Comparison of ENCODE assay signal across 12 mouse cellular contexts in genomic region chr7:110893943-110894610, GRCm38 (mm10). TPM values are rescaled to one million over a fixed set of nuclear protein-coding genes. Genes with fewer than 3 reads are reported as not detected.
DNase-seq lines count a peak whose midpoint lies in the region; ATAC-seq and TF ChIP-seq lines count a peak whose summit lies in the region.
"Had no signal": no experiment of that assay in that cellular context is flagged by ENCODE, and none has a peak within 500 bp of the region (broad histone marks: within the 10 kb centered on the region; RNA-seq: fewer than 3 reads in every experiment).

No protein-coding gene starts in this region.

- no peak for TF ChIP-seq CTCF in heart, adult 2 months (IDR thresholded peaks at IDR 0.05)

- H3K27me3 ChIP-seq in heart, adult 2 months (ENCODE audit: control insufficient read depth, insufficient read depth, low read length) = no peaks in the 10 kb centered on the region
- no peaks in the 10 kb centered on the region for H3K27me3 ChIP-seq in heart, embryonic 16.5 days (ENCODE audit: control insufficient read depth, insufficient read depth, low read length)
- H3K27me3 ChIP-seq in liver, embryonic 15.5 days = no peaks in the 10 kb centered on the region
- H3K27me3 ChIP-seq: hindbrain, embryonic 15.5 days had no signal

- H3K79me2 ChIP-seq in heart, adult 2 months (replicated peaks; ENCODE audit: control insufficient read depth, insufficient read depth, low read length) = no peaks in the 10 kb centered on the region

- H3K9me3 ChIP-seq in heart, embryonic 16.5 days (replicated peaks; ENCODE audit: control insufficient read depth, low read length) = no peaks in the 10 kb centered on the region
- no peaks in the 10 kb centered on the region for H3K9me3 ChIP-seq in liver, embryonic 15.5 days (replicated peaks)
- H3K9me3 ChIP-seq: hindbrain, embryonic 15.5 days had no signal

- H3K4me3 ChIP-seq in heart, adult 2 months = no peak overlapping the region
- H3K4me3 ChIP-seq in heart, embryonic 16.5 days (ENCODE audit: low read length) = no peak overlapping the region
- no peak overlapping the region for H3K4me3 ChIP-seq in liver, embryonic 15.5 days (replicated peaks)
- H3K4me3 ChIP-seq: hindbrain, embryonic 15.5 days; myocyte had no signal

- peaks cover 2% of the 10 kb centered on the region; the same call in 1 of the 2 replicates for H3K4me1 ChIP-seq in heart, adult 2 months (ENCODE audit: control insufficient read depth, insufficient read depth, low read length)
- H3K4me1 ChIP-seq in heart, embryonic 16.5 days (ENCODE audit: control insufficient read depth, insufficient read depth, low read length) = 0 out of 2 replicates have a peak, but pooled peaks cover 2% of the 10 kb centered on the region
- H3K4me1 ChIP-seq in liver, embryonic 15.5 days (replicated peaks) = peaks cover 40% of the 10 kb centered on the region
- H3K4me1 ChIP-seq: hindbrain, embryonic 15.5 days had no signal

- ATAC-seq in heart, embryonic 16.5 days (replicated peaks; ENCODE audit: extremely low read depth, insufficient read depth, low FRiP score) = peak; percentile 33; the same call in 1 of the 2 replicates
- peak; percentile 70 for ATAC-seq in liver, embryonic 15.5 days (ENCODE audit: insufficient read depth)
- ATAC-seq in neutrophil, adult 5-6 weeks (ENCODE audit: extremely low read depth, insufficient number of reproducible peaks, low FRiP score, poor library complexity, severe bottlenecking) = peak; percentile 16; the same call in 1 of the 2 replicates
- ATAC-seq: forebrain, embryonic 14.5 days had no signal

- intact Hi-C loops in heart, adult 2 months (cut with DNase I) = no loop called here
- intact Hi-C loops in heart, postnatal 36 days (cut with DNase I) = no loop called here
- intact Hi-C loops in left cerebral cortex, postnatal 4 days (cut with DNase I) = no loop called here

- H3K9ac ChIP-seq in heart, adult 2 months (ENCODE audit: low read depth, low read length) = no peak overlapping the region
- no peak overlapping the region for H3K9ac ChIP-seq in heart, embryonic 16.5 days (ENCODE audit: low read length)
- no peak overlapping the region for H3K9ac ChIP-seq in liver, embryonic 15.5 days
- H3K9ac ChIP-seq: hindbrain, embryonic 15.5 days had no signal

- no peak for TF ChIP-seq POLR2A in heart, adult 2 months (IDR thresholded peaks at IDR 0.05; ENCODE audit: insufficient read depth, low read depth, low read length)

- no peak overlapping the region for H3K4me2 ChIP-seq in heart, embryonic 16.5 days (ENCODE audit: low read depth, low read length)
- H3K4me2 ChIP-seq in liver, embryonic 15.5 days = peak overlapping the region; percentile 4; the same call in 1 of the 2 replicates
- H3K4me2 ChIP-seq: hindbrain, embryonic 15.5 days had no signal

- peak overlapping the region; percentile 9 for H3K27ac ChIP-seq in heart, adult 2 months
- no peak overlapping the region for H3K27ac ChIP-seq in heart, embryonic 16.5 days (ENCODE audit: low read length)
- peak overlapping the region; percentile 64 for H3K27ac ChIP-seq in liver, embryonic 15.5 days (replicated peaks)
- H3K27ac ChIP-seq: hindbrain, embryonic 15.5 days had no signal

- H3K36me3 ChIP-seq in heart, adult 2 months (ENCODE audit: control insufficient read depth, insufficient read depth, low read length) = no peaks in the 10 kb centered on the region
- no peaks in the 10 kb centered on the region for H3K36me3 ChIP-seq in heart, embryonic 16.5 days (ENCODE audit: control insufficient read depth, insufficient read depth)
- no peaks in the 10 kb centered on the region for H3K36me3 ChIP-seq in liver, embryonic 15.5 days (replicated peaks)
- H3K36me3 ChIP-seq: hindbrain, embryonic 15.5 days had no signal

- DNase-seq in heart, adult 2 months = peak in 1 of 2 experiments; percentile 39
- no peak for DNase-seq in heart, postnatal 36 days
- DNase-seq in left cerebral cortex, postnatal 4 days = no peak
- DNase-seq in cerebellum, adult 9-11 months = no peak
- no peak for DNase-seq in layer of hippocampus, adult 8-10 months (ENCODE audit: low spot score in 2 of 2)
- DNase-seq: adrenal gland, postnatal 36 days had no signal

- WGBS in heart, adult 2 months = 34% methylated on average over 10 of the region's 10 CpGs
- WGBS in heart, embryonic 16.5 days = 40% methylated on average over 10 of the region's 10 CpGs
- WGBS in liver, embryonic 15.5 days (ENCODE audit: insufficient replicate concordance) = 47% methylated on average over 10 of the region's 10 CpGs

- no peak for TF ChIP-seq EP300 in heart, adult 2 months (IDR thresholded peaks at IDR 0.05; ENCODE audit: insufficient read depth, low read depth, low read length)

RNA-seq across cellular contexts. Expression of gene Lyve1, which starts 31.0 kb away (rescaled TPM):
- total RNA-seq in heart, adult 2 months (2021) = 10 to 100 TPM; 28.0 to 31.0 TPM
- polyA plus RNA-seq in heart, adult 2 months (2012; rRNA removed) = 17.4 and 28.8 TPM in 2 replicates
- 10 to 100 TPM; 14.1 to 28.1 TPM for total RNA-seq in heart, postnatal 36 days (2021)
- polyA plus RNA-seq in heart, embryonic 16.5 days (2015; fragmentation: Nextera tagmentation; extraction: Ambion mirVana) = 13.1 and 14.0 TPM in 2 replicates
- 23.8 and 24.1 TPM in 2 replicates for polyA plus RNA-seq in liver, embryonic 15.5 days (2015; fragmentation: Nextera tagmentation; extraction: Ambion mirVana)
- not detected in 2 replicates for total RNA-seq in neutrophil, adult 5-6 weeks (2017)
- 1 to 10 TPM; 4.0 to 5.1 TPM for total RNA-seq in left cerebral cortex, postnatal 4 days (2021)
- total RNA-seq in layer of hippocampus, adult 8-10 months (2022) = 1 to 10 TPM in 3 of 4 experiments, under 1 TPM in 1; 0.99 to 2.2 (median 1.6) TPM
- polyA plus RNA-seq: myocyte had no signal

RNA-seq across cellular contexts. Expression of gene Rnf141, which starts 49.8 kb away (rescaled TPM):
- total RNA-seq in heart, adult 2 months (2021) = 10 to 100 TPM; 33.2 to 36.4 TPM
- polyA plus RNA-seq in heart, adult 2 months (2012; rRNA removed) = 19.4 and 44.3 TPM in 2 replicates
- 10 to 100 TPM; 36.5 to 38.1 TPM for total RNA-seq in heart, postnatal 36 days (2021)
- 30.7 and 32.8 TPM in 2 replicates for polyA plus RNA-seq in heart, embryonic 16.5 days (2015; fragmentation: Nextera tagmentation; extraction: Ambion mirVana)
- polyA plus RNA-seq in liver, embryonic 15.5 days (2015; fragmentation: Nextera tagmentation; extraction: Ambion mirVana) = 24.7 and 29.0 TPM in 2 replicates
- 70.6 and 74.5 TPM in 2 replicates for total RNA-seq in neutrophil, adult 5-6 weeks (2017)
- 10 to 100 TPM; 85.2 to 93.9 TPM for total RNA-seq in left cerebral cortex, postnatal 4 days (2021)
- 10 to 100 TPM; 72.8 to 92.5 (median 82.8) TPM for total RNA-seq in layer of hippocampus, adult 8-10 months (2022)

Comparison
In these comparisons a context has a peak if more than half of its experiments do, and no peak if none do; other contexts are left out.
1. ATAC-seq: peak in every context shown above with its lines; median percentile 70 in liver, embryonic 15.5 days; 33 in heart, embryonic 16.5 days; 16 in neutrophil, adult 5-6 weeks.